Mouse (Mus musculus) cerebellum, adult 18-20 months (tissue): Measurements from ENCODE around the gene Gcsam.

Experiments used
- DNase-seq, 2 experiments: peaks; one replicate each; pipeline ENCODE4 v3.0.0; 2021

The Gcsam gene

GRCm38 (mm10) chr16:45653009-45653933 is 43.1 kb downstream of the Gcsam start:
- DNase-seq = no peak

DNA sequence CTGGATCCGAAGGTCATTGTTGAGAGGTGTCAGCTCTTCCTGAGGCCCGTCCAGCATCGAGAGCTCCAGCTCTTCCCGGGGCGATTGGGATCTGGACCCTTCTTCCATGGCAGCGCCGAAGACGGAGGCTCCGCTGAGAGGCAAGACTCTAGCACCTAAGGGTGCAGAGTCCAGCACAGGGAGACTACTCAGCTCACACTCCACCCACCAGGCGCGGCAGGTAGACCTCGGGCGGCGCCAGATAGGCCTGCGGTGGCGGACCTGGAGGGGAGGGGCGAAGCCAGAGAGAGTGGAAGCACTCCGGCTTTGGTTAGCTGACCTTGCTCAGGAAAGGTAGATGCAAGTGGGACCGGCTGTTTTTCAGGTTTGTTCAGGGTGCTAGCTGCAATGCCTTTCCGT is 43.8 kb downstream of the Gcsam start, which contains the start of gene BC016579:
Gene BC016579 (minus strand): TSS at position 135 of the 399 bp plus-strand sequence.
- peak; percentile 35 to 44 for DNase-seq

DNA sequence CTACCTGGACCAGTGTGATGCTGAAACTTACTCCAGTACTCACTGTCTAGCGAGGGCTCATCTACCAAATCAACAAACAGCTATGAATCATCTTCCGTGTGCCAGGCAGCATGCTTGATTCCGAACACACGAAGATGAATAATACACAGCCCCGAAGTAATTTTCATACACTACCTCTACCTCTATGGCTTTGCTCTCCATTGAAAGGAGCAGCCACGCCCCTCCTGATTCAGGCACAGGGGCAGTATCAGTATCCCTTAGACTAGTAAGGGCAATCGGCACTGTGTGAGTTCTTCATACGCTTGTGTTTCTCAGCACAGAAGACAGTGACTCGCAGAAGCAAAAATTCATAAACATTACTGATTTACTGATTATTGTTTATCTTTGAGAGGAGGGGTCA is 44.3 kb downstream of the Gcsam start:
- no peak for DNase-seq

DNA sequence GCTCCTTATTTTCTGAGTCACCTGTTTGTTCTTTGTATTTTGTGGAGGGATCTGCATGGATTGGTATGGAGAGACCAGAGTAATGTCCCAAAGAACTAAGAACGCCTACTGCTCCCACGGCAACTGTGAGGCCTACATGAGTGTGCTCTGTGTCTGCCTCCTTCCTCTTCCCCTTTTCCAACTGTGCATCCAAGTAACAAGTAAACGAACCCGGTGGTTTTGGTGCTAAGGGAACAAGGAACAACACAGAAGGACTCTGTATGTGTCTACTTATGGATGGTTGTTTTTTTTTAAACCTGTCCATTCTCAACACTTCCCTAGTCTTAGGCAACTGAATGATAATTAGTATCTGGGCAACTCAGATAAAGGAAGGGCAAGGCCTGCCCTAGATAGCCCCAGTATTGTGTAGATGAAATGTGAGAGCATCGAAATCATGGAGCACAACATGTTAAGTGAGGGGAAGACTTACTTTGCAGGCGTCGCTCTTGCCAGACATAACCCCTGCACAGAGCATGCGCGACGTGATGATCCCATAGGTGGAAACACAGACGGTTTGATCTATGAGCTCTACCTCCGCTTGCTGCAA is 47.5 kb downstream of the Gcsam start:
- no peak for DNase-seq

DNA sequence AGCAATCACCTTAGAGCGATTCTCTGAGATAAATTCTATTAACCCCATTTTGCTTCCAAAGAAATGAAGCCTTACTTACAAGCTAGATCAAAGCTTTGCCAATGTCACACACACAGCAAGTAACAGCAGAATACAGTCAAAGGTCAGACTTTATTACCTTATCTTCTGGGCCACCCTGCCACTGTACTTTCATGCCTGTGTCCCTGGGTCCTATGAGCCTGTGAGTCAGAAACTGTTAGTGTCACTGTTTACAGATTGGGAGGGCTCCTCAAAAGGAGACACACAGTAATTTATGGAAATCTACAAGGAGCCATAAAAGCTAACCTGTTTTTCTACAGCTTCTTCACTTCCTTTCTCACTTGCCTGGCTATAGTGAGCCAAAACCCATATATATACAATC is 48.1 kb downstream of the Gcsam start:
- DNase-seq = no peak

GRCm38 (mm10) chr16:45659596-45659995 is 49.4 kb downstream of the Gcsam start:
- peak; percentile 56 to 67 for DNase-seq

DNA sequence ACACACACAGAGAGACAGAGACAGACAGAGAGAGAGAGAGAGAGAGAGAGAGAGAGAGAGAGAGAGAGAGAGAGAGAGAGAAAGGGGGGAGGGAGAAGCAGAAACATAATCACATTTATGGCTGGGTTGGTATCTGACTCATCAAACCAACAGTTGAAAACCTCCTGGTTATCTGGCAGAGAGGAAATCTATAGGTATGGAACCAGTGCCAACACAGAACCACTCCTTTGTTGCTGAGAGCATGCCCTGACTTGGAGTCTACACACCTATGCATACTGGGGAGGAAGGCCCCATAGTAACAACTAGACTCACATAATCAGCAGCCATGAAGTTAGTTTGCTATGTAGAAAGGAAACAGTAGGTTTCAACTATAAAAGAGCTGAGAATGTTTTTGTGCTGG is 52.2 kb downstream of the Gcsam start:
- DNase-seq = no peak

- no peak for DNase-seq
Observed at GRCm38 (mm10) chr16:45666136-45666535, 56.0 kb downstream of the Gcsam start.

DNA sequence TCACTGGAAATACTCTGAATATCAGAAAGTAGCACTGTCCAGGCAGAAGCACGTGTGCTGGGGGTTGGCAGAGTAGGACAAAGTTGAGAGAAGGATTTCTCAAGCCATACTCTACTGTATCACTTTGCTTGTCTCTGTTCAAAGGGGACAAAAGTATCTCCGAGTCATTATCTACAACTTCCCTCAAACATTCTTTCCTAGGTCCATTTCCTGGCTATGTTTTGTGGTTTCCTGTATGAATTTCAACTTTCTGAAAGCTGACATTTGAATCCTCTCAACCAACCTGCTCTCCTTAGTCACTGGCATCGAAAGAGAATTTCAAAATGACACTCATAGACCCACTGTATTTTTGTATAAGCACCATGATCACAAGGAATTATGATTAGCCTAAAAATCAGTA is 58.0 kb downstream of the Gcsam start:
- no peak for DNase-seq

DNA sequence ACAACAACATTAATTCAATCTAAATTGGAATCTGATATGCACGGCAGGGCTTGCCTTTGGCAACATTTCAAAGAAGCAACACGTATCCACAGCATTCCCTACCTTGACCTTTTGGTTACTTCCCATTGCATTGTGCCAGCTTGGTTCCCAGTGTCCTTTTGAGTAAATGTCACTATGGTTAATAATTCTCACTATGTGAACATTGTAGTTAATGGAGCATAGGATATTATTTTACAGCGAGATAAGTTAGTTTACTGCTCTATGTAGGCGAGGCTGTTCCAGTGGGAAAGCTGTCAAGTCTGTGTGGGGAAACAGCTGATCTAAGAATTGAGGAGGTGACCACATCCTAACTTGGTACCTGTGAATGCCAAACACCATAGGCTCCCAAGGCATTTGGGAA is 59.8 kb downstream of the Gcsam start:
- DNase-seq = no peak
